Mouse (Mus musculus): ENCODE results near the gene Tigd2. TPM values are rescaled to one million over a fixed set of nuclear protein-coding genes. Genes with fewer than 3 reads are reported as not detected.

The Tigd2 gene
- polyA plus RNA-seq (2012; rRNA removed): 6.1 and 6.9 TPM in 2 replicates

GRCm38 (mm10) chr6:59208685-59209298 lies at the start of gene Tigd2:
Gene Tigd2, plus strand, starts transcription at chr6:59208870.
- Histone ChIP-seq H3K4me1 (replicated peaks; ENCODE audit: control insufficient read depth, insufficient read depth, low read length) (0 out of 2 replicates have a peak, but pooled peaks cover 2% of the 10 kb centered on the region), H3K27ac (ENCODE audit: control insufficient read depth, insufficient read depth, low read length) (peak within 1 kb of the TSS; percentile 67), H3K4me3 (ENCODE audit: control insufficient read depth, insufficient read depth, low read length) (peak within 1 kb of the TSS; percentile 80), H3K36me3 (ENCODE audit: control insufficient read depth, insufficient read depth, low read length) (no peaks in the 10 kb centered on the region), H3K27me3 (ENCODE audit: control insufficient read depth, insufficient read depth, low read length) (no peaks in the 10 kb centered on the region)
- peak; percentile 93 for DNase-seq
- TF ChIP-seq POLR2A (IDR thresholded peaks at IDR 0.05; ENCODE audit: control insufficient read depth, extremely low read depth, insufficient read depth, low read length, poor library complexity): peak; percentile 94
- peak; percentile 89 for TF ChIP-seq CTCF (IDR thresholded peaks at IDR 0.05; ENCODE audit: borderline replicate concordance, control insufficient read depth, extremely low read depth, insufficient read depth, low read length, poor library complexity)
- WGBS: under 1% methylated on average over 62 of the region's 62 CpGs

- WGBS: 95% methylated on average over 4 of the region's 4 CpGs
- no peaks in the 10 kb centered on the region for H3K36me3 ChIP-seq (ENCODE audit: control insufficient read depth, insufficient read depth, low read length)
- DNase-seq: no peak
- no peak for TF ChIP-seq POLR2A (IDR thresholded peaks at IDR 0.05; ENCODE audit: control insufficient read depth, extremely low read depth, insufficient read depth, low read length, poor library complexity)
- no peak for TF ChIP-seq CTCF (IDR thresholded peaks at IDR 0.05; ENCODE audit: borderline replicate concordance, control insufficient read depth, extremely low read depth, insufficient read depth, low read length, poor library complexity)
- no peak overlapping the region for H3K4me3 ChIP-seq (ENCODE audit: control insufficient read depth, insufficient read depth, low read length)
- H3K27me3 ChIP-seq (ENCODE audit: control insufficient read depth, insufficient read depth, low read length): no peaks in the 10 kb centered on the region
- H3K4me1 ChIP-seq (replicated peaks; ENCODE audit: control insufficient read depth, insufficient read depth, low read length): no peaks in the 10 kb centered on the region
- H3K27ac ChIP-seq (ENCODE audit: control insufficient read depth, insufficient read depth, low read length): no peak overlapping the region
These were observed 46.7 kb upstream of the Tigd2 start for GRCm38 (mm10) chr6:59161801-59162478.

GRCm38 (mm10) chr6:59162887-59163286 lies 45.8 kb upstream of the Tigd2 start:
- H3K4me1 ChIP-seq (replicated peaks; ENCODE audit: control insufficient read depth, insufficient read depth, low read length): no peaks in the 10 kb centered on the region
- TF ChIP-seq POLR2A (IDR thresholded peaks at IDR 0.05; ENCODE audit: control insufficient read depth, extremely low read depth, insufficient read depth, low read length, poor library complexity): no peak
- no peak for TF ChIP-seq CTCF (IDR thresholded peaks at IDR 0.05; ENCODE audit: borderline replicate concordance, control insufficient read depth, extremely low read depth, insufficient read depth, low read length, poor library complexity)
- no peaks in the 10 kb centered on the region for H3K27me3 ChIP-seq (ENCODE audit: control insufficient read depth, insufficient read depth, low read length)
- no peak overlapping the region for H3K4me3 ChIP-seq (ENCODE audit: control insufficient read depth, insufficient read depth, low read length)
- DNase-seq: no peak
- no peaks in the 10 kb centered on the region for H3K36me3 ChIP-seq (ENCODE audit: control insufficient read depth, insufficient read depth, low read length)
- WGBS: 78% methylated on average over 2 of the region's 2 CpGs
- no peak overlapping the region for H3K27ac ChIP-seq (ENCODE audit: control insufficient read depth, insufficient read depth, low read length)

- Histone ChIP-seq H3K27ac (ENCODE audit: control insufficient read depth, insufficient read depth, low read length) (no peak overlapping the region), H3K27me3 (ENCODE audit: control insufficient read depth, insufficient read depth, low read length) (no peaks in the 10 kb centered on the region), H3K4me3 (ENCODE audit: control insufficient read depth, insufficient read depth, low read length) (no peak overlapping the region), H3K36me3 (ENCODE audit: control insufficient read depth, insufficient read depth, low read length) (no peaks in the 10 kb centered on the region), H3K4me1 (replicated peaks; ENCODE audit: control insufficient read depth, insufficient read depth, low read length) (no peaks in the 10 kb centered on the region)
- DNase-seq: no peak
- TF ChIP-seq POLR2A (IDR thresholded peaks at IDR 0.05; ENCODE audit: control insufficient read depth, extremely low read depth, insufficient read depth, low read length, poor library complexity) (no peak), CTCF (IDR thresholded peaks at IDR 0.05; ENCODE audit: borderline replicate concordance, control insufficient read depth, extremely low read depth, insufficient read depth, low read length, poor library complexity) (no peak)
- WGBS: 86% methylated on average over 3 of the region's 3 CpGs
These were observed 45.3 kb upstream of the Tigd2 start for GRCm38 (mm10) chr6:59163407-59163806.

GRCm38 (mm10) chr6:59168939-59169338 lies 39.7 kb upstream of the Tigd2 start:
- no peaks in the 10 kb centered on the region for H3K4me1 ChIP-seq (replicated peaks; ENCODE audit: control insufficient read depth, insufficient read depth, low read length)
- no peak overlapping the region for H3K4me3 ChIP-seq (ENCODE audit: control insufficient read depth, insufficient read depth, low read length)
- TF ChIP-seq CTCF (IDR thresholded peaks at IDR 0.05; ENCODE audit: borderline replicate concordance, control insufficient read depth, extremely low read depth, insufficient read depth, low read length, poor library complexity) (no peak), POLR2A (IDR thresholded peaks at IDR 0.05; ENCODE audit: control insufficient read depth, extremely low read depth, insufficient read depth, low read length, poor library complexity) (no peak)
- no peaks in the 10 kb centered on the region for H3K27me3 ChIP-seq (ENCODE audit: control insufficient read depth, insufficient read depth, low read length)
- WGBS: 84% methylated on average over 2 of the region's 2 CpGs
- no peak overlapping the region for H3K27ac ChIP-seq (ENCODE audit: control insufficient read depth, insufficient read depth, low read length)
- no peaks in the 10 kb centered on the region for H3K36me3 ChIP-seq (ENCODE audit: control insufficient read depth, insufficient read depth, low read length)
- no peak for DNase-seq

- TF ChIP-seq CTCF (IDR thresholded peaks at IDR 0.05; ENCODE audit: borderline replicate concordance, control insufficient read depth, extremely low read depth, insufficient read depth, low read length, poor library complexity) (no peak), POLR2A (IDR thresholded peaks at IDR 0.05; ENCODE audit: control insufficient read depth, extremely low read depth, insufficient read depth, low read length, poor library complexity) (no peak)
- H3K4me1 ChIP-seq (replicated peaks; ENCODE audit: control insufficient read depth, insufficient read depth, low read length): no peaks in the 10 kb centered on the region
- no peak overlapping the region for H3K27ac ChIP-seq (ENCODE audit: control insufficient read depth, insufficient read depth, low read length)
- no peaks in the 10 kb centered on the region for H3K36me3 ChIP-seq (ENCODE audit: control insufficient read depth, insufficient read depth, low read length)
- WGBS: 94% methylated on average over 3 of the region's 3 CpGs
- no peak overlapping the region for H3K4me3 ChIP-seq (ENCODE audit: control insufficient read depth, insufficient read depth, low read length)
- H3K27me3 ChIP-seq (ENCODE audit: control insufficient read depth, insufficient read depth, low read length): no peaks in the 10 kb centered on the region
- DNase-seq: no peak
These were observed 37.4 kb upstream of the Tigd2 start for GRCm38 (mm10) chr6:59171230-59171629.

Data from thymus, adult 2 months (tissue).